Mouse (Mus musculus): ENCODE data around the gene Sphk2. TPM values are rescaled to one million over a fixed set of nuclear protein-coding genes. Genes with fewer than 3 reads are reported as not detected.

Gene Sphk2
- total and polyA plus RNA-seq, 3 experiments = 15.9 to 24.9 (median 18.2) TPM

GRCm38 (mm10) chr7:45723781-45724180, 6.0 kb upstream of the Sphk2 start:
- intact Hi-C loops (cut with DNase I) = loop anchor here (5.0 kb wide), 1 partner anchor 84 kb away; no protein-coding TSS in a partner anchor
- Histone ChIP-seq H3K36me3 (ENCODE audit: control insufficient read depth, insufficient read depth, low read length) (peaks cover 2% of the 10 kb centered on the region), H3K4me1 (ENCODE audit: control insufficient read depth, insufficient read depth, low read length) (peaks cover under 1% of the 10 kb centered on the region), H3K27ac (no peak overlapping the region), H3K4me3 (no peak overlapping the region), H3K27me3 (ENCODE audit: control insufficient read depth, insufficient read depth, low read length) (no peaks in the 10 kb centered on the region), H3K9ac (ENCODE audit: low read depth, low read length) (no peak overlapping the region), H3K79me2 (replicated peaks; ENCODE audit: control insufficient read depth, insufficient read depth, low read length) (no peaks in the 10 kb centered on the region)
- no peak for DNase-seq
- WGBS = 92% methylated on average over 14 of the region's 14 CpGs
- TF ChIP-seq POLR2A (IDR thresholded peaks at IDR 0.05; ENCODE audit: insufficient read depth, low read depth, low read length) = no peak
- no peak for TF ChIP-seq EP300 (IDR thresholded peaks at IDR 0.05; ENCODE audit: insufficient read depth, low read depth, low read length)
- TF ChIP-seq CTCF (IDR thresholded peaks at IDR 0.05) = no peak

- H3K4me1 ChIP-seq (ENCODE audit: control insufficient read depth, insufficient read depth, low read length) = peaks cover 2% of the 10 kb centered on the region
- H3K27me3 ChIP-seq (ENCODE audit: control insufficient read depth, insufficient read depth, low read length) = no peaks in the 10 kb centered on the region
- no peak overlapping the region for H3K27ac ChIP-seq
- no peak for DNase-seq
- H3K9ac ChIP-seq (ENCODE audit: low read depth, low read length) = no peak overlapping the region
- H3K4me3 ChIP-seq = no peak overlapping the region
- intact Hi-C loops (cut with DNase I) = loop anchor here (5.0 kb wide), 1 partner anchor 84 kb away; no protein-coding TSS in a partner anchor
- WGBS = 87% methylated on average over 4 of the region's 4 CpGs
- TF ChIP-seq EP300 (IDR thresholded peaks at IDR 0.05; ENCODE audit: insufficient read depth, low read depth, low read length) = no peak
- TF ChIP-seq CTCF (IDR thresholded peaks at IDR 0.05) = no peak
- TF ChIP-seq POLR2A (IDR thresholded peaks at IDR 0.05; ENCODE audit: insufficient read depth, low read depth, low read length) = no peak
- peaks cover 3% of the 10 kb centered on the region for H3K36me3 ChIP-seq (ENCODE audit: control insufficient read depth, insufficient read depth, low read length)
- no peaks in the 10 kb centered on the region for H3K79me2 ChIP-seq (replicated peaks; ENCODE audit: control insufficient read depth, insufficient read depth, low read length)
Measured at GRCm38 (mm10) chr7:45723301-45723700, 5.5 kb upstream of the Sphk2 start.

GRCm38 (mm10) chr7:45722348-45722713, 4.5 kb upstream of the Sphk2 start:
- Histone ChIP-seq H3K9ac (ENCODE audit: low read depth, low read length) (no peak overlapping the region), H3K79me2 (replicated peaks; ENCODE audit: control insufficient read depth, insufficient read depth, low read length) (no peaks in the 10 kb centered on the region), H3K27ac (no peak overlapping the region), H3K27me3 (ENCODE audit: control insufficient read depth, insufficient read depth, low read length) (no peaks in the 10 kb centered on the region), H3K4me1 (ENCODE audit: control insufficient read depth, insufficient read depth, low read length) (peaks cover 2% of the 10 kb centered on the region), H3K36me3 (ENCODE audit: control insufficient read depth, insufficient read depth, low read length) (peaks cover 3% of the 10 kb centered on the region), H3K4me3 (no peak overlapping the region)
- intact Hi-C loops (cut with DNase I) = loop anchor here (5.0 kb wide), 1 partner anchor 85 kb away; no protein-coding TSS in a partner anchor
- peak in 1 of 2 experiments; percentile 24 for DNase-seq
- 76% methylated on average over 13 of the region's 13 CpGs for WGBS
- TF ChIP-seq CTCF (IDR thresholded peaks at IDR 0.05) (no peak), POLR2A (IDR thresholded peaks at IDR 0.05; ENCODE audit: insufficient read depth, low read depth, low read length) (no peak), EP300 (IDR thresholded peaks at IDR 0.05; ENCODE audit: insufficient read depth, low read depth, low read length) (no peak)

GRCm38 (mm10) chr7:45721642-45722347, 4.0 kb upstream of the Sphk2 start:
- Histone ChIP-seq H3K79me2 (replicated peaks; ENCODE audit: control insufficient read depth, insufficient read depth, low read length) (no peaks in the 10 kb centered on the region), H3K4me3 (no peak overlapping the region), H3K4me1 (ENCODE audit: control insufficient read depth, insufficient read depth, low read length) (peaks cover 2% of the 10 kb centered on the region), H3K27ac (no peak overlapping the region), H3K27me3 (ENCODE audit: control insufficient read depth, insufficient read depth, low read length) (no peaks in the 10 kb centered on the region), H3K36me3 (ENCODE audit: control insufficient read depth, insufficient read depth, low read length) (peaks cover 3% of the 10 kb centered on the region), H3K9ac (ENCODE audit: low read depth, low read length) (no peak overlapping the region)
- DNase-seq = peak; percentile 29 to 46
- WGBS = 61% methylated on average over 13 of the region's 13 CpGs
- intact Hi-C loops (cut with DNase I) = loop anchor here (5.0 kb wide), 1 partner anchor 86 kb away; no protein-coding TSS in a partner anchor
- no peak for TF ChIP-seq EP300 (IDR thresholded peaks at IDR 0.05; ENCODE audit: insufficient read depth, low read depth, low read length)
- TF ChIP-seq POLR2A (IDR thresholded peaks at IDR 0.05; ENCODE audit: insufficient read depth, low read depth, low read length) = no peak
- no peak for TF ChIP-seq CTCF (IDR thresholded peaks at IDR 0.05)

- WGBS = 67% methylated on average over 7 of the region's 7 CpGs
- TF ChIP-seq EP300 (IDR thresholded peaks at IDR 0.05; ENCODE audit: insufficient read depth, low read depth, low read length) (no peak), POLR2A (IDR thresholded peaks at IDR 0.05; ENCODE audit: insufficient read depth, low read depth, low read length) (no peak), CTCF (IDR thresholded peaks at IDR 0.05) (no peak)
- Histone ChIP-seq H3K36me3 (ENCODE audit: control insufficient read depth, insufficient read depth, low read length) (peaks cover 3% of the 10 kb centered on the region), H3K9ac (ENCODE audit: low read depth, low read length) (no peak overlapping the region), H3K4me1 (ENCODE audit: control insufficient read depth, insufficient read depth, low read length) (peaks cover 5% of the 10 kb centered on the region), H3K27ac (no peak overlapping the region), H3K27me3 (ENCODE audit: control insufficient read depth, insufficient read depth, low read length) (no peaks in the 10 kb centered on the region), H3K79me2 (replicated peaks; ENCODE audit: control insufficient read depth, insufficient read depth, low read length) (no peaks in the 10 kb centered on the region; the same call in 1 of the 2 replicates), H3K4me3 (no peak overlapping the region)
- no peak for DNase-seq
- intact Hi-C loops (cut with DNase I) = loop anchor here (5.0 kb wide), 1 partner anchor 86 kb away; no protein-coding TSS in a partner anchor
Measured at GRCm38 (mm10) chr7:45721234-45721571, 3.4 kb upstream of the Sphk2 start.

All from heart, adult 2 months (tissue).